Mouse (Mus musculus): Measurements from ENCODE around the gene Nxpe5. TPM values are rescaled to one million over a fixed set of nuclear protein-coding genes. Genes with fewer than 3 reads are reported as not detected.

Nxpe5 gene
- polyA plus RNA-seq, 1 experiment from 2014 or later = not detected

DNA sequence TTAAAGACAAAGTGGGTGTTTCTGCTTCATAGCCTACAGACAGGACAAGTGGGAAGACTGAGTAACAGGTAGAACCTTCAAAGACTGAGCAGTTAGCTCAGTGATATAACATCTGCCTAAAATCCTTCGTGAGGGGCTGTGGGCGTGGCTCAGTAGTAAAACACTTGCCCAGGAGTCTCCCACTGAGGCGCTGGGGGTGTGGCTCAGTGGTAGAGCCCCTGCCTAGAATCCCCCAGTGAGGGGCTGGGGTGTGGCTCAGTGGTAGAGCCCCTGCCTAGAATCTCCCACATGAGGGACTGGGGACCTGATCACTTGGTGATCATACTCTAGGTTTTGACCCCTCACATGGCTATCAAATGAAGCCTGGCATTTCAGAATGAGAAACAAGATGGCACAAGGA, 32.4 kb downstream of the Nxpe5 start:
- Histone ChIP-seq H3K27ac (ENCODE audit: low read depth, low read length) (no peak overlapping the region), H3K4me1 (ENCODE audit: control insufficient read depth, insufficient read depth, low read length) (peaks cover 15% of the 10 kb centered on the region), H3K27me3 (ENCODE audit: control insufficient read depth, insufficient read depth, low read length) (no peaks in the 10 kb centered on the region), H3K9ac (replicated peaks; ENCODE audit: low read depth, low read length) (no peak overlapping the region), H3K9me3 (ENCODE audit: control insufficient read depth, low read length) (no peaks in the 10 kb centered on the region), H3K4me3 (ENCODE audit: low read depth, low read length) (no peak overlapping the region), H3K36me3 (ENCODE audit: control insufficient read depth, insufficient read depth, low read length) (peaks cover 29% of the 10 kb centered on the region), H3K4me2 (ENCODE audit: low read depth, low read length) (no peak overlapping the region)
- no peak for ATAC-seq (ENCODE audit: low read depth)
- 77% methylated on average over 3 of the region's 3 CpGs for WGBS

GRCm38 (mm10) chr5:138258542-138258941, 32.8 kb downstream of the Nxpe5 start:
- no peak for ATAC-seq (ENCODE audit: low read depth)
- H3K4me2 ChIP-seq (ENCODE audit: low read depth, low read length) = no peak overlapping the region
- no peak overlapping the region for H3K27ac ChIP-seq (ENCODE audit: low read depth, low read length)
- H3K9me3 ChIP-seq (ENCODE audit: control insufficient read depth, low read length) = no peaks in the 10 kb centered on the region
- no peak overlapping the region for H3K4me3 ChIP-seq (ENCODE audit: low read depth, low read length)
- H3K27me3 ChIP-seq (ENCODE audit: control insufficient read depth, insufficient read depth, low read length) = no peaks in the 10 kb centered on the region; the same call in 1 of the 2 replicates
- 87% methylated on average over 6 of the region's 6 CpGs for WGBS
- H3K9ac ChIP-seq (replicated peaks; ENCODE audit: low read depth, low read length) = no peak overlapping the region
- H3K4me1 ChIP-seq (ENCODE audit: control insufficient read depth, insufficient read depth, low read length) = peaks cover 18% of the 10 kb centered on the region
- H3K36me3 ChIP-seq (ENCODE audit: control insufficient read depth, insufficient read depth, low read length) = peaks cover 29% of the 10 kb centered on the region

GRCm38 (mm10) chr5:138258993-138259392, 33.3 kb downstream of the Nxpe5 start:
- Histone ChIP-seq H3K4me2 (ENCODE audit: low read depth, low read length) (no peak overlapping the region), H3K4me1 (ENCODE audit: control insufficient read depth, insufficient read depth, low read length) (peaks cover 18% of the 10 kb centered on the region), H3K27ac (ENCODE audit: low read depth, low read length) (no peak overlapping the region), H3K4me3 (ENCODE audit: low read depth, low read length) (no peak overlapping the region), H3K36me3 (ENCODE audit: control insufficient read depth, insufficient read depth, low read length) (peaks cover 29% of the 10 kb centered on the region), H3K9ac (replicated peaks; ENCODE audit: low read depth, low read length) (no peak overlapping the region), H3K27me3 (ENCODE audit: control insufficient read depth, insufficient read depth, low read length) (no peaks in the 10 kb centered on the region; the same call in 1 of the 2 replicates), H3K9me3 (ENCODE audit: control insufficient read depth, low read length) (no peaks in the 10 kb centered on the region)
- 39% methylated on average over 7 of the region's 7 CpGs for WGBS
- no peak for ATAC-seq (ENCODE audit: low read depth)

GRCm38 (mm10) chr5:138260051-138260450, 34.4 kb downstream of the Nxpe5 start:
- WGBS = 82% methylated on average over 10 of the region's 10 CpGs
- no peak for ATAC-seq (ENCODE audit: low read depth)

DNA sequence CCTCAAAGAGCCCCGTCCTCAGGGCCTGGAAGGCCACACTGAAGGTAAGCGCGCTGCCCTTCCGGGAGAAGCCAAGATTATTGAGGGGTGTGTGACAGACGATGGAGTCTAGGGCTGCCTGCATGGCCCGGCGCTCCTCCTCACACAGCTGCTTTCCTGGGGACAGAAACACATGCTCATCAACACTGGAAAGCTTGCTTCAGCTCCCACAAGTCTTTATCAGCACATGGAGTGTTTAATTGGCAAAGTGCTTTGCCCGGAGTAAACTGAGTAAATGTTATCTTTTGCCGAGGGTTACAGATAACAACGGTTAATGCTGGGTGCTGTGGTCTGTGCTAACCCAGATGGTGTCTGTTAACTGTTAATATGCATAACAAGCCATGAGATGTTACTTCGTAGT, 35.1 kb downstream of the Nxpe5 start:
- no peak overlapping the region for H3K9ac ChIP-seq (replicated peaks; ENCODE audit: low read depth, low read length)
- H3K4me1 ChIP-seq (ENCODE audit: control insufficient read depth, insufficient read depth, low read length) = peaks cover 23% of the 10 kb centered on the region
- H3K4me3 ChIP-seq (ENCODE audit: low read depth, low read length) = no peak overlapping the region
- no peaks in the 10 kb centered on the region for H3K9me3 ChIP-seq (ENCODE audit: control insufficient read depth, low read length)
- 96% methylated on average over 11 of the region's 11 CpGs for WGBS
- no peak for ATAC-seq (ENCODE audit: low read depth)
- no peaks in the 10 kb centered on the region; the same call in 1 of the 2 replicates for H3K27me3 ChIP-seq (ENCODE audit: control insufficient read depth, insufficient read depth, low read length)
- H3K4me2 ChIP-seq (ENCODE audit: low read depth, low read length) = no peak overlapping the region
- no peak overlapping the region for H3K27ac ChIP-seq (ENCODE audit: low read depth, low read length)
- H3K36me3 ChIP-seq (ENCODE audit: control insufficient read depth, insufficient read depth, low read length) = peaks cover 29% of the 10 kb centered on the region

More at GRCm38 (mm10) chr5:138260051-138260450, 34.4 kb downstream of the Nxpe5 start:
- Histone ChIP-seq H3K9me3 (ENCODE audit: control insufficient read depth, low read length) (no peaks in the 10 kb centered on the region), H3K4me3 (ENCODE audit: low read depth, low read length) (no peak overlapping the region), H3K9ac (replicated peaks; ENCODE audit: low read depth, low read length) (no peak overlapping the region), H3K4me2 (ENCODE audit: low read depth, low read length) (no peak overlapping the region), H3K36me3 (ENCODE audit: control insufficient read depth, insufficient read depth, low read length) (peaks cover 29% of the 10 kb centered on the region), H3K27ac (ENCODE audit: low read depth, low read length) (no peak overlapping the region), H3K4me1 (ENCODE audit: control insufficient read depth, insufficient read depth, low read length) (peaks cover 23% of the 10 kb centered on the region), H3K27me3 (ENCODE audit: control insufficient read depth, insufficient read depth, low read length) (no peaks in the 10 kb centered on the region; the same call in 1 of the 2 replicates)

GRCm38 (mm10) chr5:138262001-138262400, 36.3 kb downstream of the Nxpe5 start:
- WGBS = 85% methylated on average over 4 of the region's 4 CpGs
- Histone ChIP-seq H3K4me1 (ENCODE audit: control insufficient read depth, insufficient read depth, low read length) (peaks cover 19% of the 10 kb centered on the region), H3K27me3 (ENCODE audit: control insufficient read depth, insufficient read depth, low read length) (no peaks in the 10 kb centered on the region; the same call in 1 of the 2 replicates), H3K9ac (replicated peaks; ENCODE audit: low read depth, low read length) (no peak overlapping the region), H3K4me3 (ENCODE audit: low read depth, low read length) (no peak overlapping the region), H3K27ac (ENCODE audit: low read depth, low read length) (no peak overlapping the region), H3K4me2 (ENCODE audit: low read depth, low read length) (no peak overlapping the region; the same call in 1 of the 2 replicates), H3K36me3 (ENCODE audit: control insufficient read depth, insufficient read depth, low read length) (peaks cover 29% of the 10 kb centered on the region), H3K9me3 (ENCODE audit: control insufficient read depth, low read length) (no peaks in the 10 kb centered on the region)
- ATAC-seq (ENCODE audit: low read depth) = no peak

- peak overlapping the region; percentile 96 for H3K4me3 ChIP-seq (ENCODE audit: low read depth, low read length)
- no peaks in the 10 kb centered on the region; the same call in 1 of the 2 replicates for H3K27me3 ChIP-seq (ENCODE audit: control insufficient read depth, insufficient read depth, low read length)
- peak overlapping the region; percentile 98 for H3K4me2 ChIP-seq (ENCODE audit: low read depth, low read length)
- WGBS = 72% methylated on average over 18 of the region's 18 CpGs
- ATAC-seq (ENCODE audit: low read depth) = no peak
- H3K4me1 ChIP-seq (ENCODE audit: control insufficient read depth, insufficient read depth, low read length) = peaks cover 19% of the 10 kb centered on the region
- no peak overlapping the region for H3K27ac ChIP-seq (ENCODE audit: low read depth, low read length)
- peak overlapping the region; percentile 89 for H3K9ac ChIP-seq (replicated peaks; ENCODE audit: low read depth, low read length)
- H3K9me3 ChIP-seq (ENCODE audit: control insufficient read depth, low read length) = no peaks in the 10 kb centered on the region
- H3K36me3 ChIP-seq (ENCODE audit: control insufficient read depth, insufficient read depth, low read length) = peaks cover 29% of the 10 kb centered on the region
These were observed 37.0 kb downstream of the Nxpe5 start for GRCm38 (mm10) chr5:138262582-138263240.

GRCm38 (mm10) chr5:138263260-138264206, 37.8 kb downstream of the Nxpe5 start, which contains the start of gene BC037034:
Gene BC037034, minus strand, starts transcription at chr5:138264033.
- Histone ChIP-seq H3K36me3 (ENCODE audit: control insufficient read depth, insufficient read depth, low read length) (peaks cover 29% of the 10 kb centered on the region), H3K9ac (replicated peaks; ENCODE audit: low read depth, low read length) (peak within 1 kb of the TSS; percentile 89), H3K4me3 (ENCODE audit: low read depth, low read length) (peak within 1 kb of the TSS; percentile 96), H3K4me1 (ENCODE audit: control insufficient read depth, insufficient read depth, low read length) (peaks cover 19% of the 10 kb centered on the region), H3K4me2 (ENCODE audit: low read depth, low read length) (peak within 1 kb of the TSS; percentile 98), H3K27me3 (ENCODE audit: control insufficient read depth, insufficient read depth, low read length) (no peaks in the 10 kb centered on the region; the same call in 1 of the 2 replicates), H3K27ac (ENCODE audit: low read depth, low read length) (peak within 1 kb of the TSS; percentile 72), H3K9me3 (ENCODE audit: control insufficient read depth, low read length) (no peaks in the 10 kb centered on the region)
- peak; percentile 92 for ATAC-seq (ENCODE audit: low read depth)
- 1% methylated on average over 55 of the region's 71 CpGs for WGBS
